20 mouse cellular contexts compared by ENCODE assay signal in the genomic region with DNA sequence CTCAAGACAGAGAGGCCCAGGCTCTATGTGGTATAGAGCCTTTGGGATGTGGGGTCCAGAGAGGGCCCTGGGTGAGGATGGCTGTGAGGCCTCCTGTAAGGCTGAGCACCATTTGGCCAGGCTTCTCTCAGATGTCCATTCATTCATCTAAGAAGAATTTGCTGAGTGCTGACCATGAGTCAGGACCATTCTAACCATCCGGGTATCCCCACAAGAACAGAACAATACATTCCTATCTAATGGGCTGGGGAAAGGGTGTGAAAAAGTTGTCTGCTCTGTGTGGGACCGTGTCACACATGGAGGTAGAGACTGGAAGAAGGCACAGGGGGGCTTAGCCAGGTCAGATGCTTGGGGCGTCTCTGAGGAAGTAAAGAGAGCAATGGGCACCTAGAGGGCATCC. TPM values are rescaled to one million over a fixed set of nuclear protein-coding genes. Genes with fewer than 3 reads are reported as not detected.
DNase-seq lines count a peak whose midpoint lies in the region; ATAC-seq lines count a peak whose summit lies in the region.
"Had no signal": no experiment of that assay in that cellular context is flagged by ENCODE, and none has a peak within 500 bp of the region (broad histone marks: within the 10 kb centered on the region; RNA-seq: fewer than 3 reads in every experiment).

No protein-coding gene starts in this region.

- H3K27ac ChIP-seq in forebrain, embryonic 10.5 days, result peak overlapping the region; percentile 67; the same call in 1 of the 2 replicates
- H3K27ac ChIP-seq in forebrain, embryonic 12.5 days, result no peak overlapping the region
- H3K27ac ChIP-seq in midbrain, embryonic 10.5 days (replicated peaks), result 0 out of 2 replicates have a peak overlapping the region, but pooled peaks have one; percentile 49
- no peak overlapping the region for H3K27ac ChIP-seq in midbrain, embryonic 13.5 days
- H3K27ac ChIP-seq in limb, embryonic 10.5 days, result peak overlapping the region; percentile 77
- H3K27ac ChIP-seq in hindbrain, embryonic 13.5 days, result no peak overlapping the region
- H3K27ac ChIP-seq: embryonic facial prominence, embryonic 15.5 days; forebrain, embryonic 13.5 days; heart, embryonic 13.5 days; hindbrain, embryonic 12.5 days; hindbrain, postnatal 0 days had no signal

- 0 out of 2 replicates have a peak, but pooled peaks cover 10% of the 10 kb centered on the region for H3K27me3 ChIP-seq in forebrain, embryonic 10.5 days (ENCODE audit: poor library complexity, severe bottlenecking)
- no peaks in the 10 kb centered on the region for H3K27me3 ChIP-seq in forebrain, embryonic 12.5 days
- no peaks in the 10 kb centered on the region for H3K27me3 ChIP-seq in midbrain, embryonic 10.5 days (ENCODE audit: low read depth, poor library complexity, severe bottlenecking)
- H3K27me3 ChIP-seq in midbrain, embryonic 13.5 days, result no peaks in the 10 kb centered on the region
- H3K27me3 ChIP-seq in limb, embryonic 10.5 days (ENCODE audit: low read depth, poor library complexity, severe bottlenecking), result no peaks in the 10 kb centered on the region
- H3K27me3 ChIP-seq in hindbrain, embryonic 13.5 days, result no peaks in the 10 kb centered on the region
- H3K27me3 ChIP-seq: embryonic facial prominence, embryonic 15.5 days; forebrain, embryonic 13.5 days; hindbrain, embryonic 12.5 days had no signal

- DNase-seq in forebrain, embryonic 10.5 days (ENCODE audit: extremely low spot score, low spot score), result no peak
- no peak for DNase-seq in midbrain, embryonic 10.5 days (ENCODE audit: low spot score)
- peak; percentile 68 for DNase-seq in NIH3T3 (ENCODE audit: low read depth)
- DNase-seq in limb, embryonic 10.5 days (ENCODE audit: low spot score), result no peak
- DNase-seq in cerebellum, adult 8-10 months, result no peak
- DNase-seq: adrenal gland, adult 2 months; adrenal gland, postnatal 25 days; cerebellum, adult 18-20 months; cerebellum, postnatal 10 days; forebrain, postnatal 0 days; gastrocnemius, postnatal 14 days; heart, postnatal 4 days had no signal

- no peak for ATAC-seq in forebrain, embryonic 12.5 days (ENCODE audit: low FRiP score)
- no peak for ATAC-seq in midbrain, embryonic 13.5 days
- no peak for ATAC-seq in hindbrain, embryonic 13.5 days (ENCODE audit: low FRiP score)
- ATAC-seq: forebrain, embryonic 13.5 days; forebrain, postnatal 0 days; hindbrain, postnatal 0 days had no signal

- 86% methylated on average over 3 of the region's 3 CpGs for WGBS in forebrain, embryonic 10.5 days
- 85% methylated on average over 3 of the region's 3 CpGs for WGBS in forebrain, embryonic 12.5 days
- 87% methylated on average over 3 of the region's 3 CpGs for WGBS in midbrain, embryonic 10.5 days
- 71% methylated on average over 3 of the region's 3 CpGs for WGBS in midbrain, embryonic 13.5 days
- WGBS in limb, embryonic 10.5 days, result 89% methylated on average over 3 of the region's 3 CpGs
- 89% methylated on average over 3 of the region's 3 CpGs for WGBS in hindbrain, embryonic 13.5 days

- H3K9ac ChIP-seq in forebrain, embryonic 12.5 days, result no peak overlapping the region
- H3K9ac ChIP-seq in midbrain, embryonic 13.5 days (replicated peaks), result no peak overlapping the region
- no peak overlapping the region for H3K9ac ChIP-seq in hindbrain, embryonic 13.5 days
- H3K9ac ChIP-seq: embryonic facial prominence, embryonic 15.5 days; forebrain, embryonic 13.5 days; forebrain, postnatal 0 days; heart, embryonic 13.5 days; hindbrain, embryonic 12.5 days had no signal

- H3K4me1 ChIP-seq in forebrain, embryonic 10.5 days, result peaks cover 31% of the 10 kb centered on the region
- peaks cover 12% of the 10 kb centered on the region for H3K4me1 ChIP-seq in forebrain, embryonic 12.5 days
- peaks cover 22% of the 10 kb centered on the region for H3K4me1 ChIP-seq in midbrain, embryonic 10.5 days
- H3K4me1 ChIP-seq in midbrain, embryonic 13.5 days (replicated peaks), result peaks cover 8% of the 10 kb centered on the region; the same call in 1 of the 2 replicates
- peaks cover 46% of the 10 kb centered on the region for H3K4me1 ChIP-seq in limb, embryonic 10.5 days
- peaks cover 25% of the 10 kb centered on the region for H3K4me1 ChIP-seq in hindbrain, embryonic 13.5 days (replicated peaks)
- H3K4me1 ChIP-seq: forebrain, embryonic 13.5 days had no signal

- no peaks in the 10 kb centered on the region for H3K36me3 ChIP-seq in forebrain, embryonic 10.5 days (replicated peaks)
- H3K36me3 ChIP-seq in forebrain, embryonic 12.5 days (replicated peaks), result no peaks in the 10 kb centered on the region
- H3K36me3 ChIP-seq in midbrain, embryonic 10.5 days, result no peaks in the 10 kb centered on the region
- no peaks in the 10 kb centered on the region for H3K36me3 ChIP-seq in midbrain, embryonic 13.5 days
- H3K36me3 ChIP-seq in limb, embryonic 10.5 days, result no peaks in the 10 kb centered on the region
- H3K36me3 ChIP-seq in hindbrain, embryonic 13.5 days, result no peaks in the 10 kb centered on the region
- H3K36me3 ChIP-seq: embryonic facial prominence, embryonic 15.5 days; heart, embryonic 13.5 days; hindbrain, embryonic 12.5 days had no signal

- H3K4me3 ChIP-seq in forebrain, embryonic 10.5 days, result no peak overlapping the region
- no peak overlapping the region for H3K4me3 ChIP-seq in forebrain, embryonic 12.5 days (replicated peaks)
- H3K4me3 ChIP-seq in midbrain, embryonic 10.5 days, result no peak overlapping the region
- no peak overlapping the region for H3K4me3 ChIP-seq in midbrain, embryonic 13.5 days (replicated peaks)
- H3K4me3 ChIP-seq in limb, embryonic 10.5 days, result no peak overlapping the region
- H3K4me3 ChIP-seq in hindbrain, embryonic 13.5 days, result no peak overlapping the region
- H3K4me3 ChIP-seq: embryonic facial prominence, embryonic 15.5 days; forebrain, embryonic 13.5 days; heart, embryonic 13.5 days; hindbrain, embryonic 12.5 days had no signal

- H3K9me3 ChIP-seq in forebrain, embryonic 10.5 days, result no peaks in the 10 kb centered on the region
- no peaks in the 10 kb centered on the region for H3K9me3 ChIP-seq in forebrain, embryonic 12.5 days
- H3K9me3 ChIP-seq in midbrain, embryonic 10.5 days (replicated peaks), result no peaks in the 10 kb centered on the region
- no peaks in the 10 kb centered on the region for H3K9me3 ChIP-seq in midbrain, embryonic 13.5 days
- H3K9me3 ChIP-seq in limb, embryonic 10.5 days (replicated peaks), result no peaks in the 10 kb centered on the region
- H3K9me3 ChIP-seq in hindbrain, embryonic 13.5 days, result no peaks in the 10 kb centered on the region
- H3K9me3 ChIP-seq: embryonic facial prominence, embryonic 15.5 days; forebrain, embryonic 13.5 days; heart, embryonic 13.5 days; hindbrain, embryonic 12.5 days had no signal

- H3K4me2 ChIP-seq in forebrain, embryonic 12.5 days, result no peak overlapping the region
- no peak overlapping the region for H3K4me2 ChIP-seq in midbrain, embryonic 13.5 days (replicated peaks)
- H3K4me2 ChIP-seq in hindbrain, embryonic 13.5 days, result no peak overlapping the region
- H3K4me2 ChIP-seq: embryonic facial prominence, embryonic 15.5 days; forebrain, embryonic 13.5 days; heart, embryonic 13.5 days; hindbrain, embryonic 12.5 days had no signal

RNA-seq across cellular contexts. Expression of a gene that starts 0.7 kb away (rescaled TPM):
- polyA plus RNA-seq in forebrain, embryonic 10.5 days (2016; fragmentation: Nextera tagmentation; extraction: Ambion mirVana), result 0.06 and 0.17 TPM in 2 replicates
- polyA plus RNA-seq in forebrain, embryonic 12.5 days (2016; fragmentation: Nextera tagmentation; extraction: Ambion mirVana), result 0.10 TPM in 1 of 2 replicates, not detected in the other
- 0.06 and 0.32 TPM in 2 replicates for polyA plus RNA-seq in midbrain, embryonic 10.5 days (2016; fragmentation: Nextera tagmentation; extraction: Ambion mirVana)
- 0.10 and 0.11 TPM in 2 replicates for polyA plus RNA-seq in midbrain, embryonic 13.5 days (2015; fragmentation: Nextera tagmentation; extraction: Ambion mirVana)
- 0.46 and 0.48 TPM in 2 replicates for polyA plus RNA-seq in limb, embryonic 10.5 days (2016; fragmentation: Nextera tagmentation; extraction: Ambion mirVana)
- polyA plus RNA-seq in hindbrain, embryonic 13.5 days (2015; fragmentation: Nextera tagmentation; extraction: Ambion mirVana), result 0.35 and 0.64 TPM in 2 replicates
- polyA plus RNA-seq: forebrain, embryonic 13.5 days had no signal

Comparison
In these comparisons a context has a peak if more than half of its experiments do, and no peak if none do; other contexts are left out.
1. H3K27ac ChIP-seq: peak in forebrain, embryonic 10.5 days (single experiment), midbrain, embryonic 10.5 days (single experiment) and limb, embryonic 10.5 days (single experiment); none in forebrain, embryonic 12.5 days (single experiment), midbrain, embryonic 13.5 days (single experiment) and hindbrain, embryonic 13.5 days (single experiment).